ENCODE assay signal across 18 mouse cellular contexts in the genomic region with DNA sequence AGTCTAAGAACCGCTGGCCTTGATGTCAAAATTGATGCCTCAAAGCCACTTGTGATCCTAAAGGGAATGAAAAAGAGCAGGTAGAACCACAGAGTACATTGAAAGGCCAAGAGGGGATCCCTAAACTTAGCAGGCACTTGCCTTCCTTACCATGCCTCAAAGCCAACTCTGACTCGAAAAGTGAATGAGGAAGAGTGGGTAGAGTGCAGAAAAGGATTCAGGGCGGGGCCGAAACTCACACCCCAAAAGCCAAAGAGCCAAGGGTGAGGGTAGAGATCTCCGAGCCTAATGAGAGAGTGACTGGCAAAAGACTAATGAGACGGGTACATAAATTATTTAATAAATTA. TPM values are rescaled to one million over a fixed set of nuclear protein-coding genes. Genes with fewer than 3 reads are reported as not detected.
DNase-seq lines count a peak whose midpoint lies in the region; ATAC-seq and TF ChIP-seq lines count a peak whose summit lies in the region.
"Had no signal": no experiment of that assay in that cellular context is flagged by ENCODE, and none has a peak within 500 bp of the region (broad histone marks: within the 10 kb centered on the region; RNA-seq: fewer than 3 reads in every experiment).

No protein-coding gene starts in this region.

- H3K9ac ChIP-seq in kidney, embryonic 15.5 days = no peak overlapping the region
- H3K9ac ChIP-seq in forebrain, embryonic 13.5 days = no peak overlapping the region
- H3K9ac ChIP-seq in forebrain, postnatal 0 days = no peak overlapping the region
- no peak overlapping the region for H3K9ac ChIP-seq in neural tube, embryonic 12.5 days
- H3K9ac ChIP-seq in intestine, postnatal 0 days (ENCODE audit: low read depth, low read length) = no peak overlapping the region
- H3K9ac ChIP-seq: limb, embryonic 15.5 days; liver, postnatal 0 days had no signal

- no peak overlapping the region for H3K4me2 ChIP-seq in kidney, embryonic 15.5 days
- H3K4me2 ChIP-seq in forebrain, embryonic 13.5 days = no peak overlapping the region
- no peak overlapping the region for H3K4me2 ChIP-seq in forebrain, postnatal 0 days (ENCODE audit: low read depth)
- H3K4me2 ChIP-seq in neural tube, embryonic 12.5 days (replicated peaks) = no peak overlapping the region
- H3K4me2 ChIP-seq in intestine, postnatal 0 days (replicated peaks; ENCODE audit: low read depth) = no peak overlapping the region
- H3K4me2 ChIP-seq: limb, embryonic 15.5 days had no signal

- no peak overlapping the region for H3K27ac ChIP-seq in kidney, embryonic 15.5 days
- no peak overlapping the region for H3K27ac ChIP-seq in forebrain, embryonic 13.5 days
- no peak overlapping the region for H3K27ac ChIP-seq in forebrain, postnatal 0 days (ENCODE audit: low read depth, low read length)
- H3K27ac ChIP-seq in neural tube, embryonic 12.5 days = no peak overlapping the region
- H3K27ac ChIP-seq in intestine, postnatal 0 days (ENCODE audit: low read depth, low read length) = no peak overlapping the region
- H3K27ac ChIP-seq: gastrocnemius, adult 2 months; heart, adult 2 months; limb, embryonic 15.5 days had no signal

- H3K4me3 ChIP-seq in kidney, embryonic 15.5 days (replicated peaks) = no peak overlapping the region
- H3K4me3 ChIP-seq in forebrain, embryonic 13.5 days = no peak overlapping the region
- H3K4me3 ChIP-seq in forebrain, postnatal 0 days (ENCODE audit: low read depth, low read length) = no peak overlapping the region
- no peak overlapping the region for H3K4me3 ChIP-seq in neural tube, embryonic 12.5 days
- no peak overlapping the region for H3K4me3 ChIP-seq in intestine, postnatal 0 days (ENCODE audit: low read depth, low read length)
- H3K4me3 ChIP-seq: gastrocnemius, adult 2 months; heart, adult 2 months; limb, embryonic 15.5 days; myocyte had no signal

- no peaks in the 10 kb centered on the region for H3K27me3 ChIP-seq in kidney, embryonic 15.5 days
- H3K27me3 ChIP-seq in forebrain, embryonic 13.5 days = no peaks in the 10 kb centered on the region
- no peaks in the 10 kb centered on the region for H3K27me3 ChIP-seq in forebrain, postnatal 0 days (ENCODE audit: insufficient read depth, low read length)
- H3K27me3 ChIP-seq in neural tube, embryonic 12.5 days (replicated peaks) = no peaks in the 10 kb centered on the region
- no peaks in the 10 kb centered on the region for H3K27me3 ChIP-seq in intestine, postnatal 0 days (replicated peaks; ENCODE audit: control insufficient read depth, insufficient read depth, low read length)

- no peaks in the 10 kb centered on the region for H3K36me3 ChIP-seq in kidney, embryonic 15.5 days
- H3K36me3 ChIP-seq in forebrain, embryonic 13.5 days (ENCODE audit: poor library complexity, severe bottlenecking) = no peaks in the 10 kb centered on the region
- H3K36me3 ChIP-seq in forebrain, postnatal 0 days (ENCODE audit: insufficient read depth) = no peaks in the 10 kb centered on the region
- H3K36me3 ChIP-seq in neural tube, embryonic 12.5 days = no peaks in the 10 kb centered on the region
- H3K36me3 ChIP-seq in intestine, postnatal 0 days (ENCODE audit: control insufficient read depth, insufficient read depth) = no peaks in the 10 kb centered on the region
- H3K36me3 ChIP-seq: G1E; limb, embryonic 15.5 days had no signal

- DNase-seq in kidney, adult 8-10 months = no peak
- DNase-seq in forebrain, postnatal 0 days = no peak
- no peak for DNase-seq in MN1 (ENCODE audit: low spot score)
- DNase-seq: thymus, adult 18-20 months had no signal

- 48% methylated on average over 6 of the region's 6 CpGs for WGBS in kidney, embryonic 15.5 days
- 50% methylated on average over 6 of the region's 6 CpGs for WGBS in forebrain, embryonic 13.5 days
- WGBS in forebrain, postnatal 0 days = 47% methylated on average over 6 of the region's 6 CpGs
- 57% methylated on average over 6 of the region's 6 CpGs for WGBS in neural tube, embryonic 12.5 days
- 49% methylated on average over 6 of the region's 6 CpGs for WGBS in intestine, postnatal 0 days

- no peaks in the 10 kb centered on the region for H3K9me3 ChIP-seq in kidney, embryonic 15.5 days (replicated peaks)
- no peaks in the 10 kb centered on the region for H3K9me3 ChIP-seq in forebrain, embryonic 13.5 days (replicated peaks)
- no peaks in the 10 kb centered on the region for H3K9me3 ChIP-seq in forebrain, postnatal 0 days (ENCODE audit: low read length)
- H3K9me3 ChIP-seq in neural tube, embryonic 12.5 days = no peaks in the 10 kb centered on the region
- no peaks in the 10 kb centered on the region for H3K9me3 ChIP-seq in intestine, postnatal 0 days (ENCODE audit: control insufficient read depth)
- H3K9me3 ChIP-seq: limb, embryonic 15.5 days had no signal

- H3K4me1 ChIP-seq in kidney, embryonic 15.5 days = no peaks in the 10 kb centered on the region
- H3K4me1 ChIP-seq in forebrain, embryonic 13.5 days = no peaks in the 10 kb centered on the region
- no peaks in the 10 kb centered on the region for H3K4me1 ChIP-seq in forebrain, postnatal 0 days (ENCODE audit: insufficient read depth)
- no peaks in the 10 kb centered on the region for H3K4me1 ChIP-seq in neural tube, embryonic 12.5 days
- H3K4me1 ChIP-seq in intestine, postnatal 0 days (replicated peaks; ENCODE audit: control insufficient read depth, insufficient read depth, low read length) = no peaks in the 10 kb centered on the region
- H3K4me1 ChIP-seq: limb, embryonic 15.5 days had no signal

- TF ChIP-seq CTCF in forebrain, postnatal 0 days (IDR thresholded peaks at IDR 0.05; ENCODE audit: low read depth) = no peak
- no peak for TF ChIP-seq CTCF in intestine, postnatal 0 days (IDR thresholded peaks at IDR 0.05; ENCODE audit: low read depth)

- 0 out of 2 replicates have a peak, but pooled peaks have one; percentile 9 for ATAC-seq in kidney, embryonic 15.5 days (replicated peaks; ENCODE audit: low FRiP score)
- ATAC-seq in forebrain, embryonic 13.5 days = peak; percentile 52
- peak; percentile 36; the same call in 1 of the 2 replicates for ATAC-seq in forebrain, postnatal 0 days
- peak; percentile 29; the same call in 1 of the 2 replicates for ATAC-seq in neural tube, embryonic 12.5 days (ENCODE audit: low FRiP score, low read depth)
- no peak for ATAC-seq in intestine, postnatal 0 days
- ATAC-seq: liver, postnatal 0 days had no signal

RNA-seq across cellular contexts. Expression of gene Vmn2r7, which starts 53.3 kb away (rescaled TPM):
- not detected in 2 replicates for polyA plus RNA-seq in kidney, embryonic 15.5 days (2015; fragmentation: Nextera tagmentation; extraction: Ambion mirVana)
- polyA plus RNA-seq in forebrain, embryonic 13.5 days (2015; fragmentation: Nextera tagmentation; extraction: Ambion mirVana) = not detected in 2 replicates
- not detected in 2 replicates for total RNA-seq in forebrain, postnatal 0 days (2014; rRNA removed)
- polyA plus RNA-seq in forebrain, postnatal 0 days (2015; fragmentation: Nextera tagmentation; extraction: Ambion mirVana) = not detected in 2 replicates
- polyA plus RNA-seq in neural tube, embryonic 12.5 days (2016; fragmentation: Nextera tagmentation; extraction: Ambion mirVana) = not detected in 2 replicates
- polyA plus RNA-seq in intestine, postnatal 0 days (2015; fragmentation: Nextera tagmentation; extraction: Ambion mirVana) = not detected in 2 replicates
- total RNA-seq: adrenal gland, postnatal 25 days; gastrocnemius, adult 2 months; heart, adult 2 months; left cerebral cortex, postnatal 10 days had no signal
- polyA plus RNA-seq: G1E; heart, adult 2 months; heart, embryonic 16.5 days; intestine, embryonic 14.5 days; limb, embryonic 15.5 days; liver, postnatal 0 days; myocyte had no signal
